Mouse (Mus musculus): ENCODE measurements around the gene Tex14. TPM values are rescaled to one million over a fixed set of nuclear protein-coding genes. Genes with fewer than 3 reads are reported as not detected.
A peak's percentile ranks its signal among the peaks of the same experiment; 100 is the strongest.
"Not testable (repeated sequence)": the region's sequence is repeated elsewhere in the genome, so short reads cannot be mapped to it uniquely, and the experiment has no call there.

Gene Tex14
- 1 to 10 TPM in 8 of 26 experiments, under 1 TPM in 18; 0.13 to 2.1 (median 0.65) TPM for total RNA-seq (2018; cell fraction: chromatin; rRNA removed)
- under 1 TPM in 24 of 26 experiments, not detected in 2; 0.03 to 0.77 (median 0.10) TPM for total RNA-seq (2018; cell fraction: cytosol; rRNA removed)
- 1 to 10 TPM in 6 of 26 experiments, under 1 TPM in 18, not detected in 2; 0.14 to 7.7 (median 0.61) TPM for total RNA-seq (2018; cell fraction: nucleus; rRNA removed)
- polyA plus RNA-seq (2018) = 0.13 to 0.30 TPM in 2 of 3 replicates, not detected in the other

DNA sequence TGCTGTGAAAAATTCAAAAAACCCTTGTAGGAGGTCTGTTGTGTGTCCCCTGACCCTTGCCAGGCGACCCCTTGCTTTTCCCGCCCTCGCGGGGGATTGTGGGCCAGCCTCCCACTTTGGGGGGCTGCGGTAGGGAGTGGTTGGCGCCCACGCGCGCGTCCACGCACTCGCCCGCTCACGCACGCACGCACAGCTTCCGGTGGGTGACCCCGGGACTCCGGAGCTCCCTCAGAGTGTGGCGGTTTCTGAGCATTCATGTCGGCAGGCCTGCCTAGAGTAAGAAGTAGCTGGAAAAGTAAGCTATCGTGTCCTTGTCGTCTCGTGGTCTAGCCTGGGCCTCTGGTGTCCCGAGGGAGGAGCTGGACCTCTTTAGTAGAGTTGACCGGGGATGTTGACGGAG is at the start of gene Tex14, which contains the start of gene Rad51c:
Gene Tex14, plus strand, starts transcription at position 190 of the 400 bp plus-strand sequence.
Gene Rad51c, minus strand, starts transcription at position 79 of the 400 bp plus-strand sequence.
- WGBS (ENCODE audit: missing documents) = 92% methylated on average over 27 of the region's 27 CpGs
- Histone ChIP-seq H3K4me3 (ENCODE audit: inconsistent target) (peak within 1 kb of the TSS; percentile 46), H3K79me2 (ENCODE audit: inconsistent target) (no peaks in the 10 kb centered on the region), H3K36me3 (ENCODE audit: inconsistent target) (no peaks in the 10 kb centered on the region), H3K27ac (peak within 1 kb of the TSS; percentile 50)

DNA sequence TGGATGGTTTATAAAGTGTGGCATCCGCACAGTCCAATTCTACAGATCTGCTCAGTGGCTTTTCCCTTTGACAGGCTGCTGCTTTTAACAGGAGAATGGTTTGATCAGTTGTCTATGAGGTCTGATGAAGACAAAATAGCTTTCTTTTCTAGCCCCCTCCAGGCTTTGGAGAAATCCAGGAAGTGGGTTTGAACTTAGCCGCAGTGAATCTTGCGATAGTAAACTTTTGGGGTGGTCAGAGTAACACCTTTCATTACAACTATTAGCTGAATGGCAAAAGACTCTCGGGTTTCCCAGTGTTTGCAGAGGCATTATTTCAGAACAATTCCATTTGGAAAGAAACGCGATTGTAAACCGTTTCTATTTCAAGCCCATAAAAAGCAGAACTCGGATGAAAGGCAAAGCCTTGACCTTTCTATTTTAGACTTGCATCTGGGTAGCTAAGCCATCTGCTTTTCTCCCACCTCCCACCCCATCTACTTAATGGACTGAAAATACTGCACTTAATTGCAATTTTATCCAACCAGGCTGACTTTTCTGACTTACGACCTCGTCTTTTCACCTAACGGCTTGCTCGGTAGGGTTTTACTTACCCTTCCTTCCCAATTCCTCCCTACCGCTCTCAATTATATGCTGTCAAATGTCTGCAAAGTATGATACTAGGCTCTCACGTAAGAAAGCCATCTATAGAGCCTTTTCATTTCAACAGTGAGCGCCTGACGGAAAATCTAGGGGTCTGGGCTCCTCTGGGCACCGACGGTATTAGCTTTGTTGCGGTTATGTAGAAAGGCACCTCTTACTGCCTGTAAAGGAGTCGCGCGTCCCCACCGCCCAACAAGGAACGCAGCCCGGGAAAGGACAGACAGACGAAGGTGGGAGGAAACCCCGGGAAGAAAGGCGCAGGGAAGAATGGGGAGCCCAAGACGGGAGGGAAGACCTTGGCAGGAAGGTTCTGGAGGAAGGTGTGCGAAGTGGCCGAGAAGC is 47.3 kb upstream of the Tex14 start:
- WGBS (ENCODE audit: missing documents) = 6% methylated on average over 31 of the region's 31 CpGs
- Histone ChIP-seq H3K79me2 (ENCODE audit: inconsistent target) (no peaks in the 10 kb centered on the region), H3K4me3 (ENCODE audit: inconsistent target) (peak overlapping the region; percentile 11; the same call in 1 of the 2 replicates), H3K36me3 (ENCODE audit: inconsistent target) (no peaks in the 10 kb centered on the region), H3K27ac (no peak overlapping the region)

DNA sequence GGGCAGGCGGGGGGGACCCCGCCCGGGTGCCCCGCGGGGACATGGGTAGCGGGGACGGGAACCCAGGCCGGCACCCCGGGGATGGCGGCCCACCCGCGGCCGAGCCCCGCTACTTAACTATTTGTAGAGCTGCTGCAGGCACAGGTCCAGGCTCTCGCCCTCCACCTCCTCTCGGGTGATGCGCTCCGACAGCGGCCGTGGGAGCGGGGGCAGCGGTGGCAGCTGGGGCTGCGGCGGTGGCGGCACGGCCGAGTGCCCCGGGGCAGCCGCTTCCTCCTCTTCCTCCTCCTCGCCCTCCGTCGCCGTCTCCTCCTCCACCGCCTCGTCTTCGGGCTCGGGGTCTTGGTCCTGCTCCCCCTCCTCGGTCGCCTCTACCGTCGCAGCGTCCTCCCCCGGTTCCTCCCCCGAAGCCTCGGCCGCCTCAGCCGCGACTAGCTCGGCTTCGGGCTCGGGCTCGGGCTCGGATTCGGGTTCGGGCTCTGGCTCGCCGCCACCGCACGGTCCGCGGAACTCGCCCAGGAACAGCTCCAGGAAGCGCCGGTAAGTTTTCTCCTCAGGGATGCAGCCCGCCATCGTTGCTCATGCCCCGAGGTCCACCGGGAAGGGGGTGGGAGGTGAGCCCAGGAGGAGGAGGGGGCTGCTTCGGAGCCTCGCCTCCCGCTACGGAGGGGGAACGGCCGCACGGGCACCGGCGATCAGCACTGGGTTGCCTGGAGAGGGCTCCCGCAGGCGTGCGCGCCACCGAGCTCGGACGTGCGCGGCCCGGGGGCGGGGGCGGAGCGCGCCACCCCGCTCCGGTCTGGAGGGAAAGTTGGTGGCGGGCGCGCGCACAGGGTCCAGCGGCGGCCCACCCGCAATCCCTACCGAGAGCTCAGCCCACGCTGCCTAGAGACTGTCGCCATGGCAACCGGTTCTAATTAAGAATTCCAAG is 46.3 kb upstream of the Tex14 start, which contains the start of gene Ppm1e:
Gene Ppm1e, minus strand, starts transcription at position 693 of the 931 bp plus-strand sequence.
- 1% methylated on average over 97 of the region's 104 CpGs for WGBS (ENCODE audit: missing documents)
- Histone ChIP-seq H3K36me3 (ENCODE audit: inconsistent target) (no peaks in the 10 kb centered on the region), H3K4me3 (ENCODE audit: inconsistent target) (peak within 1 kb of the TSS; percentile 11; the same call in 1 of the 2 replicates), H3K79me2 (ENCODE audit: inconsistent target) (no peaks in the 10 kb centered on the region), H3K27ac (no peak within 1 kb of the TSS)

DNA sequence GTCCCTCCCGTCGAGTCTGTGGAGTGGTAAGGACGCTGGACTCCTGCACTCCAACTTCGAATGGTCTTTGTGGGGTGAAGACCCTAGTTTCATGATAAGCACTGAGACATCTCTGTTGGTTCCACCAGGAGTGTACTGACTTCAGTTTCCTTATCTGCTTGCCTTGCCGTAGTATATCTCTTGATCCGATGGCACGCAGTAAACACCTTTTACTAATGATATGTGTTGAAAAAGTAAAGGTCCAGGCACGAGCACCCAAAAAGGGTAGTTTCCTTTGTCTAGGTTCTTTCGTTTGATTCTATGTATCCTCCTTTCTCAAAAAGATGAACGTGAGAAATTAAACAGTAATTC is 45.6 kb upstream of the Tex14 start:
- no peaks in the 10 kb centered on the region for H3K36me3 ChIP-seq (ENCODE audit: inconsistent target)
- WGBS (ENCODE audit: missing documents) = 9% methylated on average over 10 of the region's 10 CpGs
- H3K4me3 ChIP-seq (ENCODE audit: inconsistent target) = peak overlapping the region; percentile 10; the same call in 1 of the 2 replicates
- H3K27ac ChIP-seq = no peak overlapping the region
- no peaks in the 10 kb centered on the region for H3K79me2 ChIP-seq (ENCODE audit: inconsistent target)

DNA sequence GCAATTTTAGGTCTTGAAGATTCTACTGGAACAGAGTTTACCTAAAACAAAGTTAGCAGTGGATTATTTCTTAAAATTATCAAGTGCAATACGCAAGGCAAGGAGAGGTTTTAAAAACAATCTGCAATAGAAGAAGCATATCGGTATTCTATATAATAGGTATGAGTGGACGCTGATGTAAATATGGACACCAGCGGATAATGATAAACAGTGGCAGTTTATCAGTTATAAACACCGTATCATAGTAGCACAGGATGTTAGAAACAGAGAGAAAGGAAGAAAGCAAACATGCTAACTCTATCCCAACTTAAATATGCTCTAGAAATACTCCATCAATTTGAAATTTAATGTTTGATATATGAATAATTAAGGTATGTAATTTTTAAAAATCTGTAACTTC is 39.7 kb upstream of the Tex14 start:
- WGBS (ENCODE audit: missing documents) = 99% methylated on average over 5 of the region's 5 CpGs
- no peak overlapping the region for H3K27ac ChIP-seq
- H3K4me3 ChIP-seq (ENCODE audit: inconsistent target) = no peak overlapping the region
- H3K36me3 ChIP-seq (ENCODE audit: inconsistent target) = no peaks in the 10 kb centered on the region
- no peaks in the 10 kb centered on the region for H3K79me2 ChIP-seq (ENCODE audit: inconsistent target)

DNA sequence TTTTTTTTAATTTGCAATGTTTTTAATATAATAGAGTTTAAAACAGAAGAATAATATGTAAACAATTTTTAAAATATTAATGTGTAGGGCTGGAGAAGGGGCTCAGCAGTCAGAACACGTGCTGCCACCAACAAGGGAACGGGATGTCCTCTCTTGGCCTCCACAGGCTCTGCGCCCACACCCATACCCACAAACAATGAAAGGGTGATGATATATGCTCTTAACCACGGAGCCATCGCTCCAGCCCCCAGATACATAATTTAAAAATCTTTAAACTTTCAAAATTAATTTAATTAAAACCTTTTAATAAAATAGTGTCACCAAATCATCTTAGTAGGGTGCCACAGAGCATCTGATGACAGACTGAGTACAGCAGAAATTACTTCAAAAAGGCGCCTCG is 37.8 kb upstream of the Tex14 start:
- Histone ChIP-seq H3K27ac (no peak overlapping the region), H3K79me2 (ENCODE audit: inconsistent target) (no peaks in the 10 kb centered on the region), H3K36me3 (ENCODE audit: inconsistent target) (no peaks in the 10 kb centered on the region), H3K4me3 (ENCODE audit: inconsistent target) (no peak overlapping the region)
- 82% methylated on average over 7 of the region's 7 CpGs for WGBS (ENCODE audit: missing documents)

DNA sequence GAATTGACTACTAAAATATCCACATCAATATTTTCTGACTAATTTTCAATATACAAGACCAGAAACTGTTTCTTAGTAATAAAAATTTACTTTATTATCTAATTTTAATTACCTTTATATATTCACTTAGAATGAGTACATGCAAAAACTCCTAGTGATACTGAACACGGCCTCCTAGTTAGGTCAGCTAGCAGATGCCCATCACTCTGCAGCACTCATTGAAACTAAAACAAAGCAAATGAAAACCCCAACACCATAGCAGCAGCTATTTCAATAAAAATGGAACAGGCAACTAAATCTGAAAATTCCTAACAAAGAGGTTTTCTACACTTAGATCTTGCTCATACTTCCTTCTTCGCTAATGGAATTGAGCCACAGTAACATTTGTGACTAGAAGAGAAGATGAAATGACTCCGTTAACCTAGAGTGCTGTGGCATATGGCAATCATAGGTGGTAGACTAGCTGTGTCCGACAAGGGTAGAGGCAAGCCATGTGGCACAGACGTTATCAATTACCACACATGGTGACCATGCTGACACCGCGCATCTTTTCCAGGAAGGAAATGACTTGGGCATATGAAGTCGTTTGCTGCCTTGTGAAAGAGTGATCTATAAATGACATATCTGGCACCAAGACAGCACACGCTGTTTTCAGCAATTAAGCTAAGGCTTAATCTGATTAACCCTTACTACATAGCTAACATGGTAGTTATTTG is 36.8 kb upstream of the Tex14 start:
- Histone ChIP-seq H3K36me3 (ENCODE audit: inconsistent target) (no peaks in the 10 kb centered on the region), H3K79me2 (ENCODE audit: inconsistent target) (no peaks in the 10 kb centered on the region), H3K4me3 (ENCODE audit: inconsistent target) (no peak overlapping the region), H3K27ac (no peak overlapping the region)
- WGBS (ENCODE audit: missing documents) = 23% methylated on average over 9 of the region's 9 CpGs

DNA sequence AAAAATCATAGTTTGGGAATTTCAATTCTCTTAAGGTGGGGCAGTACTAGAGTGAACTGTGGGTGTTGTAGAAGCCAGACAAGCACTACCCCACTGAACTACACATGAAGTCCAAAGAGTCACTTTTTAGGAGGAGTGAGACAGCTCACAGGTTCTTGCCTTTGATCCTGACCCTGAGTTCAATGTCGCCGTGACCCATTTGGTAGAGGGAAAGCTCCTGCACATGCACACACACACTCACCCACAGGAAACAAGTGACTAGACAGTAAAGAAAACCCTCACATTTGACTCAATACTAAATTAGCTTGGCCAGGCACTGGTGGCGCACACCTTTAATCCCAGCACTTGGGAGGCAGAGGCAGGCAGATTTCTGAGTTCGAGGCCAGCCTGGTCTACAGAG is 20.3 kb upstream of the Tex14 start:
- H3K36me3 ChIP-seq (ENCODE audit: inconsistent target) = no peaks in the 10 kb centered on the region
- H3K27ac ChIP-seq = no peak overlapping the region
- H3K79me2 ChIP-seq (ENCODE audit: inconsistent target) = no peaks in the 10 kb centered on the region
- H3K4me3 ChIP-seq (ENCODE audit: inconsistent target) = no peak overlapping the region
- 90% methylated on average over 2 of the region's 4 CpGs for WGBS (ENCODE audit: missing documents)

DNA sequence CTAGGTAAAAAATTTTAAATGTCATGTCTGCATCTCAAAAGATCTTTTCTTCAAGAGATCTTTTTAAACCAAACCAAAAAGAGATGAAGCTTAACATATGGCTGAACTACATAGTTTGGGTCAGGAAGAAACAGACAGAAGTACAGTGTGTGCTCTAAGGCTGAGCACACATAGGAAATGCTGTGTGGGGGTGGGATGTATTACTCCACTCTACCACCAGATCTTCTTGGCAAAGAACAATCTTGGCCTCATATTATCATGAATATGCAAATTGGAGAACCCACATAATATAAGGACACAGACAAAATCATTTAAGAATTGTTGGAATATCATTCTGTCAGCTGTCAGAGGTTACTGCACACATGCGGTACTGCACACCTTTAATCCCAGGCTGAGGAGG is 19.2 kb upstream of the Tex14 start:
- no peaks in the 10 kb centered on the region for H3K36me3 ChIP-seq (ENCODE audit: inconsistent target)
- H3K79me2 ChIP-seq (ENCODE audit: inconsistent target) = no peaks in the 10 kb centered on the region
- H3K4me3 ChIP-seq (ENCODE audit: inconsistent target) = no peak overlapping the region
- no peak overlapping the region for H3K27ac ChIP-seq
- WGBS (ENCODE audit: missing documents) = 100% methylated on average over 1 of the region's 1 CpGs

DNA sequence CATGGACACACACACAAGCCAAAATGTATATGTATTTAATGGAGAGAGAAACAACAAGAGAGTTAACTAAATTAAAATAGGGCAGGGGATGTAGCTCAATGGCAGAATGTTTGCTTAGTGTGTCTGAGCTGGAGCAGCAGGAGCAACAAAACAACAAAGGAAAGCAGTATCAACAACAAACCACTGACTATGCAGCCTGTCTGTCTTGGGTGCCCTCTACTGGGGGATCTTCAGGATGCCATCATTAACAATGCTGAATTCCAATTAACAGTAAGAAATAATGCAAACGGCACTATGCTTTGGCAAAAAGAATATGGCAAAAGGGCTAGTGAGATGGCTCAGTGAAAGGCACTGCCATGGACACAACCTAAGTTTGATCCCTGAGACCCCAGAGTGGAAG is 11.0 kb upstream of the Tex14 start:
- Histone ChIP-seq H3K79me2 (ENCODE audit: inconsistent target) (no peaks in the 10 kb centered on the region), H3K4me3 (ENCODE audit: inconsistent target) (no peak overlapping the region), H3K36me3 (ENCODE audit: inconsistent target) (no peaks in the 10 kb centered on the region), H3K27ac (no peak overlapping the region)
- WGBS (ENCODE audit: missing documents) = 40% methylated on average over 1 of the region's 1 CpGs

DNA sequence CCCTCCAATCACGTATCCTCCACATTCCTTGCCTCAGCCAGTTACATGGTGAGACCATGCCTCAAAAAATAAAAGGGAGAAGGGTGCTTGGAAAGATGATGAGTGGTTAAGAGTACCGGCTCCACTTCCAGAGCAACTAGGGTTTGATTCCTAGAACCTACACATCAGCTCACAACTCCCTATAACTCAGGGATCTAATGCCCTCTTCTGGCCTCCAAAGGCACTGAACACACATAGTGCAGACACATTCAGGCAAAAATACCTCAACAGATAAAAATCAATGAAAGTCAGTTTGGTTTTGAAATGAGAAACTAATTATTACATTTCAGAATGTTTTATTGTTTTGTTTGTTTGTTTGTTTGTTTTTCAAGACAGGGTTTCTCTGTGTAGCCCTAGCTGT is 6.5 kb upstream of the Tex14 start:
- no peaks in the 10 kb centered on the region for H3K36me3 ChIP-seq (ENCODE audit: inconsistent target)
- H3K79me2 ChIP-seq (ENCODE audit: inconsistent target) = no peaks in the 10 kb centered on the region
- WGBS (ENCODE audit: missing documents) = 89% methylated on average over 2 of the region's 2 CpGs
- no peak overlapping the region for H3K27ac ChIP-seq
- no peak overlapping the region for H3K4me3 ChIP-seq (ENCODE audit: inconsistent target)

DNA sequence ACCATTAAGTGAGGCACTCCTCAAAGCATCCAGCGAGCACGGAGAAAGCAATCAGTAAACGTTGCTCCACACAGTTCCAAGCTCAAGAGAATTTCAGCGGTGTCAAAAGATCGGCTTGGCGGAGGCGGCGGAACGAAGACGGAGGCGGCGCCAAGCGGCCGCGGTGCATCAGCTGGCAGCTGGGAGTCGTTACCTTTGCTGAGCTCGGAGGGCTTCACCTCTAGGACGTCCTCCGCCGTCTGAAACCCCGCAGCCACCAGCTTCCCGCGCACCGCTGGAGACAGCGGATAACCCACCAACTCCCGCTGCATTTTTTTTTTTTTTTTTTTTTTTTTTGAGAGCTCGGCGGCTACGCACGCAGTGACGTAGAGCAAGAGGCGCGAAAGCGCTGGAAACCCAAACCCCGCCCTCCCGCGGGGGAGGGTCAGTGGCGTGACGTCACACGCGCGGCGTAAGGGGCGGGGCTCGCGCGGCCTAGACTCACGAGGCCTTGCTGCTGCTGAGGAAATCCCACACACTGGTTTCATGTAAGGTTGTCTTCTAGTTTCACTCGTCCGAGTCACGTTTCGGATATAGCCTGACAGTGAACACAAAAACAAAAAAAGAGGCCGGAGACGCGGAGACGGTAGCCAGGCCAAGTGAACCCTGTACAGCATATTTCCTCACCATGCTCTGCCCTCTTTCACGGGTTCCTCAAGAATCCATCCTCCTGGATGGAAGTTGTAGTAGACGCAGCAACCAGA is 583 bp upstream of the Tex14 start:
- WGBS (ENCODE audit: missing documents) = 3% methylated on average over 42 of the region's 58 CpGs
- peak overlapping the region; percentile 50 for H3K27ac ChIP-seq
- no peaks in the 10 kb centered on the region for H3K79me2 ChIP-seq (ENCODE audit: inconsistent target)
- peak overlapping the region; percentile 46 for H3K4me3 ChIP-seq (ENCODE audit: inconsistent target)
- H3K36me3 ChIP-seq (ENCODE audit: inconsistent target) = no peaks in the 10 kb centered on the region

DNA sequence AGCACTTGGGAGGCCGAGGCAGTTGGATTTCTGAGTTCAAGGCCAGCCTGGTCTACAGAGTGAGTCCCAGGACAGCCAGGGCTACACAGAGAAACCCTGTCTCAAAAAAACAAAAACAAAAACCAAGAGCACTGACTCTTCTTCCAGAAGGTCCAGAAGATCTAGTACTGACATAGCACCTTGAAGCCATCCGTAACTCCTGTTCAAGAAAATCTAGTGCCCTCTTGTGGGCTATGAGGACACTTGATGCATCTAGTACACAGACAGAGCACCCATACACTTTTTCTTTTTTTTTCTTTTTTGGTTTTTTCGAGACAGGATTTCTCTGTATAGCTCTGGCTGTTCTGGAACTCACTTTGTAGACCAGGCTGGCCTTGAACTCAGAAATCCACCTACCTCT is 8.5 kb downstream of the Tex14 start:
- H3K27ac ChIP-seq; H3K36me3 ChIP-seq (ENCODE audit: inconsistent target); H3K79me2 ChIP-seq (ENCODE audit: inconsistent target); H3K4me3 ChIP-seq (ENCODE audit: inconsistent target): not testable (repeated sequence)
- 60% methylated on average over 3 of the region's 3 CpGs for WGBS (ENCODE audit: missing documents)

Data from macrophage (primary cell).